Mouse (Mus musculus) cerebellum, postnatal 36 days (tissue): ENCODE measurements at regions not wholly inside any gene's neighbourhood (a gene's known extent, or its start where the extent isn't known, plus 50 kb on each side); places are given as distances from the start of the nearest gene placed in this dataset.

Source experiments
- DNase-seq, 2 experiments: peaks; one replicate each; pipeline ENCODE4 v3.0.0; 2021 to 2022; ENCODE audit warnings: mixed read lengths in 2 of 2

- DNase-seq, result no peak
These were observed 295.6 kb upstream of the Veph1 start for GRCm38 (mm10) chr3:66592259-66592658.

- no peak for DNase-seq
These were observed 294.1 kb upstream of the Veph1 start for GRCm38 (mm10) chr3:66590775-66591174.

- DNase-seq, result no peak
These were observed 292.8 kb upstream of the Veph1 start for GRCm38 (mm10) chr3:66589483-66589882.

- DNase-seq, result no peak
These were observed 288.2 kb upstream of the Veph1 start for GRCm38 (mm10) chr3:66584831-66585230.

GRCm38 (mm10) chr3:66584101-66584500 lies 287.5 kb upstream of the Veph1 start:
- no peak for DNase-seq

GRCm38 (mm10) chr3:66576659-66577058 lies 280.0 kb upstream of the Veph1 start:
- DNase-seq, result no peak

- DNase-seq, result no peak
These were observed 277.7 kb upstream of the Veph1 start for GRCm38 (mm10) chr3:66574321-66574720.

GRCm38 (mm10) chr3:66572887-66573519 lies 276.4 kb upstream of the Veph1 start:
- DNase-seq, result no peak

GRCm38 (mm10) chr3:66570342-66570741 lies 273.7 kb upstream of the Veph1 start:
- DNase-seq, result no peak

GRCm38 (mm10) chr3:66564268-66565245 lies 267.9 kb upstream of the Veph1 start:
- no peak for DNase-seq

- no peak for DNase-seq
These were observed 266.7 kb upstream of the Veph1 start for GRCm38 (mm10) chr3:66563329-66563728.

- no peak for DNase-seq
These were observed 258.9 kb upstream of the Veph1 start for GRCm38 (mm10) chr3:66555538-66555937.

GRCm38 (mm10) chr3:66550920-66551319 lies 254.3 kb upstream of the Veph1 start:
- no peak for DNase-seq

- DNase-seq, result no peak
These were observed 249.9 kb upstream of the Veph1 start for GRCm38 (mm10) chr3:66546576-66546975.

GRCm38 (mm10) chr3:66544139-66544933 lies 247.7 kb upstream of the Veph1 start:
- DNase-seq, result no peak

GRCm38 (mm10) chr3:66542865-66543264 lies 246.2 kb upstream of the Veph1 start:
- DNase-seq, result no peak

GRCm38 (mm10) chr3:66537913-66538312 lies 241.3 kb upstream of the Veph1 start:
- no peak for DNase-seq

GRCm38 (mm10) chr3:66537106-66537893 lies 240.7 kb upstream of the Veph1 start:
- DNase-seq, result no peak

- no peak for DNase-seq
These were observed 240.0 kb upstream of the Veph1 start for GRCm38 (mm10) chr3:66536673-66537072.

- DNase-seq, result no peak
These were observed 239.3 kb upstream of the Veph1 start for GRCm38 (mm10) chr3:66535786-66536529.

- DNase-seq, result no peak
These were observed 223.3 kb upstream of the Veph1 start for GRCm38 (mm10) chr3:66519925-66520324.

GRCm38 (mm10) chr3:66518289-66518688 lies 221.7 kb upstream of the Veph1 start:
- no peak for DNase-seq
